Mouse (Mus musculus): ENCODE results near the gene Dlx3. TPM values are rescaled to one million over a fixed set of nuclear protein-coding genes. Genes with fewer than 3 reads are reported as not detected.

Gene Dlx3
- polyA plus RNA-seq, 1 experiment from 2014 or later, result 0.60 TPM

DNA sequence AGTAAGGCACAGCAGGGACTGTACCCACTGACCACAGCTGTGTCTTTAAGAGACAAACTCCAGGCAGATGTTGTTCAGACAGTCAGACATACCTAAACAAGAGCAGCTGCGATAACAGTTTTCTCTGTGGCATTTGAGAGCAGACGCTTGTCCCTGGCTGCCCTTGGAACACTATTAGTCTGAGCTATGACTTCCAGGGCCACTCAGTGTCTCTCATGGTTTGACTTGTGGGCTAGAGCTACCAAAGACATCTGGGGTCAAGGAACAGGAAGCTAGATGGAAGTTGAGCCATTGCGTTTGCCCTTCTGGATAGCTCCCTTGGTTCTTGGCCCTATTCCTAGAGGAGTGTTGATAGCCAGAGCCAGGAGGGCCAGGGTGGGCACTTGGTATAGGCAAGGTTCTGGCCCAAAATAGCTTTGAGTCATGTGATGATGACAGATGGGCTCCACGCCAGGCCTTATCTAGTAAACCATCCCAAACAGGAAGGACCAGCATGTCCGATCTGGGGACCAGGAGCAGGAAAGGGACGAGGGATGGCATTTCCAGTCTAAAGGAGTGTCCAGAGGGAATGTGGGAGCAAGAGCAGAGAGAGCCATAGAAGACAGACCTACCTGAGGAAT, 40.6 kb upstream of the Dlx3 start:
- Histone ChIP-seq H3K4me2 (replicated peaks) (no peak overlapping the region), H3K4me3 (replicated peaks) (no peak overlapping the region), H3K9me3 (no peaks in the 10 kb centered on the region), H3K4me1 (replicated peaks) (peaks cover 35% of the 10 kb centered on the region), H3K27ac (no peak overlapping the region), H3K9ac (no peak overlapping the region), H3K36me3 (no peaks in the 10 kb centered on the region), H3K27me3 (replicated peaks) (no peaks in the 10 kb centered on the region)
- no peak for ATAC-seq
- 56% methylated on average over 6 of the region's 6 CpGs for WGBS

- Histone ChIP-seq H3K9me3 (no peaks in the 10 kb centered on the region), H3K9ac (no peak overlapping the region), H3K4me1 (replicated peaks) (peaks cover 31% of the 10 kb centered on the region), H3K36me3 (no peaks in the 10 kb centered on the region), H3K27me3 (replicated peaks) (no peaks in the 10 kb centered on the region), H3K4me2 (replicated peaks) (no peak overlapping the region), H3K4me3 (replicated peaks) (no peak overlapping the region), H3K27ac (no peak overlapping the region)
- 75% methylated on average over 6 of the region's 6 CpGs for WGBS
- no peak for ATAC-seq
Measured at GRCm38 (mm10) chr11:95080783-95081182, 39.1 kb upstream of the Dlx3 start.

GRCm38 (mm10) chr11:95082896-95083295, 37.0 kb upstream of the Dlx3 start:
- Histone ChIP-seq H3K9me3 (no peaks in the 10 kb centered on the region), H3K4me2 (replicated peaks) (no peak overlapping the region), H3K36me3 (no peaks in the 10 kb centered on the region), H3K4me3 (replicated peaks) (no peak overlapping the region), H3K27me3 (replicated peaks) (no peaks in the 10 kb centered on the region), H3K9ac (no peak overlapping the region), H3K4me1 (replicated peaks) (peaks cover 33% of the 10 kb centered on the region), H3K27ac (no peak overlapping the region)
- no peak for ATAC-seq
- WGBS, result 94% methylated on average over 7 of the region's 7 CpGs

DNA sequence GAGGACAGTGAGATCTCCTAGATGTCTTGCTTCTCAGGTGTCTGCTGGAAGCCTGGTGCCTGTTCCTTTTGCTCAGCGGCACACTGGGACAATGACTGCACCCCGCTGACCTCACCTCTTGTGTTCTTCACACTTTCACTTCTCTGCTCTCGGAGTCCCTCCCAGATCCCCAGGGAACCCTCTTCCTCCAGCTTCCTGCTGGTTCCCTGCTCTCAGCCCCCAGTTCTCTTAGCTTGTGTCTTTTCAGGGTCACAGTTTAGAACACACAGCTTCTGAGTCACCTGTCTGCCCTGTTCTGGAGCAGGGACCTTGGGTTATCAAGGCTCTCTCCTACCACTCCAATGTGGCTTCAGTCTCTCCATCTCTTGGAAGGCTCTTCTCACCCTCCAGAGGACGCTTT, 35.7 kb upstream of the Dlx3 start:
- no peak for ATAC-seq
- no peak overlapping the region for H3K9ac ChIP-seq
- H3K27ac ChIP-seq, result no peak overlapping the region
- no peaks in the 10 kb centered on the region for H3K27me3 ChIP-seq (replicated peaks)
- no peaks in the 10 kb centered on the region for H3K9me3 ChIP-seq
- no peak overlapping the region for H3K4me3 ChIP-seq (replicated peaks)
- 41% methylated on average over 4 of the region's 4 CpGs for WGBS
- H3K4me2 ChIP-seq (replicated peaks), result no peak overlapping the region
- no peaks in the 10 kb centered on the region for H3K36me3 ChIP-seq
- peaks cover 40% of the 10 kb centered on the region for H3K4me1 ChIP-seq (replicated peaks)

GRCm38 (mm10) chr11:95084811-95085382, 35.0 kb upstream of the Dlx3 start:
- Histone ChIP-seq H3K9me3 (no peaks in the 10 kb centered on the region), H3K36me3 (no peaks in the 10 kb centered on the region), H3K9ac (no peak overlapping the region), H3K27ac (no peak overlapping the region), H3K4me1 (replicated peaks) (peaks cover 35% of the 10 kb centered on the region), H3K27me3 (replicated peaks) (no peaks in the 10 kb centered on the region), H3K4me2 (replicated peaks) (no peak overlapping the region), H3K4me3 (replicated peaks) (no peak overlapping the region)
- 50% methylated on average over 5 of the region's 5 CpGs for WGBS
- ATAC-seq, result no peak

DNA sequence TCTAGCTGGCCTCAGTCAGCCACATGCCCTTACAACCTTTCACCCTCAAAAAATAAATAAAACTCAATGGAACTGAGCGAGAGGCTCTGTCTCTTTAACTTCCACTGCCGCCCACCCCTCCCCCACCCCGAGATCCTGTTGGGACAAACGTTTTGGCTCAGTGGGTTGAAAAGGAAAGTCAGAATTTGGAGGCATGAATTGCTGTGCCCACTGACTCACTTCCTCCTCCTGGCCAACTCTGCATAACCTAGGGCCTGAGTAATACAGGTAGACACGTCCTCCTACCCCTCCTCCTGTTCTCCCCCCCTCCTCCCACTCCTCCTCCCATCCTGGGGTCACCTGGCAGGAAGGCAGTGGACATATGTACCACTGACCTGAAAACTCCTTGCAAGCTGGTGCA, 34.2 kb upstream of the Dlx3 start:
- H3K4me1 ChIP-seq (replicated peaks), result peaks cover 35% of the 10 kb centered on the region
- no peaks in the 10 kb centered on the region for H3K9me3 ChIP-seq
- H3K4me2 ChIP-seq (replicated peaks), result no peak overlapping the region
- no peak for ATAC-seq
- no peak overlapping the region for H3K9ac ChIP-seq
- 16% methylated on average over 5 of the region's 5 CpGs for WGBS
- no peaks in the 10 kb centered on the region for H3K36me3 ChIP-seq
- no peaks in the 10 kb centered on the region for H3K27me3 ChIP-seq (replicated peaks)
- H3K4me3 ChIP-seq (replicated peaks), result no peak overlapping the region
- no peak overlapping the region for H3K27ac ChIP-seq

DNA sequence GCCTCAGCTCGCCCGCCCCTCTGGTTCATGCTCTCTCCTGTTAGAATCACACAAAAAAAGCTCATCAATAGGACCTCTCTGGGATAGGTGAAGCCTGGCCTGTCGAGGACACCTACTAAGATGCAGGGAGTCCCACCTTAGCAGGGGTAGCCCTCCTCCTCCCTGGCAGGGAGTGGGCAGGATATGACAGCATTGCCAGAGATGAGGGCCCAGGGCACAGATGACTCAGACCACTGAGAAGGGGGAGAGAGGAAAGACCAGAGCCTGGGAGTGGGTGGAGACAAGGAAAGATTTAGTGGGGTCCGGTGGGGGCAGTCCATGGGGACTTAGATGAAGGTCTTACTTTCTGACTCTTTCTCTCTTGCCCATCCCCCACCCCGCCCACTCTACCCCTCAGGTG, 33.7 kb upstream of the Dlx3 start:
- Histone ChIP-seq H3K4me1 (replicated peaks) (peaks cover 35% of the 10 kb centered on the region), H3K4me3 (replicated peaks) (no peak overlapping the region), H3K27ac (no peak overlapping the region), H3K9ac (no peak overlapping the region), H3K27me3 (replicated peaks) (no peaks in the 10 kb centered on the region), H3K36me3 (no peaks in the 10 kb centered on the region), H3K9me3 (no peaks in the 10 kb centered on the region), H3K4me2 (replicated peaks) (no peak overlapping the region)
- ATAC-seq, result no peak
- 54% methylated on average over 5 of the region's 5 CpGs for WGBS

- Histone ChIP-seq H3K27ac (peak overlapping the region; percentile 63), H3K27me3 (replicated peaks) (no peaks in the 10 kb centered on the region), H3K4me3 (replicated peaks) (no peak overlapping the region), H3K9ac (no peak overlapping the region), H3K36me3 (no peaks in the 10 kb centered on the region), H3K4me2 (replicated peaks) (no peak overlapping the region), H3K9me3 (no peaks in the 10 kb centered on the region), H3K4me1 (replicated peaks) (peaks cover 35% of the 10 kb centered on the region)
- 44% methylated on average over 17 of the region's 17 CpGs for WGBS
- ATAC-seq, result 0 out of 2 replicates have a peak, but pooled peaks have one; percentile 53
Measured at GRCm38 (mm10) chr11:95087301-95088228, 32.4 kb upstream of the Dlx3 start.

GRCm38 (mm10) chr11:95088286-95088685, 31.6 kb upstream of the Dlx3 start:
- Histone ChIP-seq H3K9ac (no peak overlapping the region), H3K27me3 (replicated peaks) (no peaks in the 10 kb centered on the region), H3K4me3 (replicated peaks) (no peak overlapping the region), H3K9me3 (no peaks in the 10 kb centered on the region), H3K36me3 (no peaks in the 10 kb centered on the region), H3K4me2 (replicated peaks) (no peak overlapping the region), H3K4me1 (replicated peaks) (peaks cover 35% of the 10 kb centered on the region), H3K27ac (peak overlapping the region; percentile 77)
- WGBS, result 51% methylated on average over 7 of the region's 7 CpGs
- ATAC-seq, result no peak

- Histone ChIP-seq H3K9me3 (no peaks in the 10 kb centered on the region), H3K36me3 (no peaks in the 10 kb centered on the region), H3K27me3 (replicated peaks) (no peaks in the 10 kb centered on the region), H3K27ac (peak overlapping the region; percentile 77), H3K4me2 (replicated peaks) (no peak overlapping the region; the same call in 1 of the 2 replicates), H3K4me3 (replicated peaks) (no peak overlapping the region), H3K4me1 (replicated peaks) (peaks cover 35% of the 10 kb centered on the region), H3K9ac (no peak overlapping the region)
- WGBS, result 66% methylated on average over 16 of the region's 16 CpGs
- no peak for ATAC-seq
Measured at GRCm38 (mm10) chr11:95088857-95089779, 30.8 kb upstream of the Dlx3 start.

DNA sequence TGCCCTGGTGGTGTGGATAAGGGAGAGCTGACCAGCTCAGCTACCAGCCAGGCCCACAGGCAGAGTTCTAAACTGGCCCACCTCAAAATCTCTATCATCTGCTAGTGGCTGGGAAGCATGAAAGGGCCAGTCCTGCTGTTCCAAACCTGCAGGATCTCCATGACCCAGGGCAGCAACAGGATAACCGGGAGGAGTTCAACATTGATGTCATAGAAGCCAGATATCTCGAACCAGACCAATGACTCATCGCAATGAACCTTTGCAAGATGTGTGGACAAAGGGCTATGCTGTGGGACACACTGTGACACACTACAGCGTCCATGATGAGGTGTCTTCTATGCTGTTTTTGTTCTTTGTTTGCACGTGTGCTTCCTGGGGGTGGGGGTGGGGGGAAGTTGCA, 26.8 kb upstream of the Dlx3 start:
- no peak overlapping the region for H3K27ac ChIP-seq
- H3K4me2 ChIP-seq (replicated peaks), result no peak overlapping the region
- H3K36me3 ChIP-seq, result no peaks in the 10 kb centered on the region
- H3K27me3 ChIP-seq (replicated peaks), result no peaks in the 10 kb centered on the region
- 66% methylated on average over 5 of the region's 5 CpGs for WGBS
- H3K4me3 ChIP-seq (replicated peaks), result no peak overlapping the region
- no peaks in the 10 kb centered on the region for H3K9me3 ChIP-seq
- ATAC-seq, result no peak
- H3K9ac ChIP-seq, result no peak overlapping the region
- H3K4me1 ChIP-seq (replicated peaks), result peaks cover 28% of the 10 kb centered on the region

GRCm38 (mm10) chr11:95095596-95095995, 24.3 kb upstream of the Dlx3 start:
- Histone ChIP-seq H3K27me3 (replicated peaks) (no peaks in the 10 kb centered on the region), H3K9ac (no peak overlapping the region), H3K4me2 (replicated peaks) (no peak overlapping the region), H3K9me3 (no peaks in the 10 kb centered on the region), H3K36me3 (no peaks in the 10 kb centered on the region), H3K4me1 (replicated peaks) (peaks cover 26% of the 10 kb centered on the region), H3K4me3 (replicated peaks) (no peak overlapping the region), H3K27ac (0 out of 2 replicates have a peak overlapping the region, but pooled peaks have one; percentile 13)
- WGBS, result 73% methylated on average over 10 of the region's 10 CpGs
- no peak for ATAC-seq
